9 mouse cellular contexts compared by ENCODE assay signal in genomic region chr4:40218382-40218781, GRCm38 (mm10). TPM values are rescaled to one million over a fixed set of nuclear protein-coding genes. Genes with fewer than 3 reads are reported as not detected.
DNase-seq lines count a peak whose midpoint lies in the region; ATAC-seq and TF ChIP-seq lines count a peak whose summit lies in the region.
"Had no signal": no experiment of that assay in that cellular context is flagged by ENCODE, and none has a peak within 500 bp of the region (broad histone marks: within the 10 kb centered on the region; RNA-seq: fewer than 3 reads in every experiment).

No protein-coding gene starts in this region.

- TF ChIP-seq CTCF in thymus, adult 2 months (IDR thresholded peaks at IDR 0.05; ENCODE audit: borderline replicate concordance, control insufficient read depth, extremely low read depth, insufficient read depth, low read length, poor library complexity): no peak; the same call in 1 of the 2 replicates

- H3K9ac ChIP-seq in hindbrain, embryonic 12.5 days: no peak overlapping the region
- H3K9ac ChIP-seq: limb, embryonic 12.5 days had no signal

- H3K4me1 ChIP-seq in hindbrain, embryonic 10.5 days (replicated peaks): peaks cover 10% of the 10 kb centered on the region
- H3K4me1 ChIP-seq in hindbrain, embryonic 12.5 days: 0 out of 2 replicates have a peak, but pooled peaks cover 5% of the 10 kb centered on the region
- 0 out of 2 replicates have a peak, but pooled peaks cover 2% of the 10 kb centered on the region for H3K4me1 ChIP-seq in thymus, adult 2 months (replicated peaks; ENCODE audit: control insufficient read depth, insufficient read depth, low read length)
- H3K4me1 ChIP-seq: limb, embryonic 12.5 days had no signal

- H3K27ac ChIP-seq in hindbrain, embryonic 10.5 days: no peak overlapping the region
- H3K27ac ChIP-seq in hindbrain, embryonic 12.5 days: no peak overlapping the region
- no peak overlapping the region for H3K27ac ChIP-seq in thymus, adult 2 months (ENCODE audit: control insufficient read depth, insufficient read depth, low read length)
- H3K27ac ChIP-seq: limb, embryonic 12.5 days had no signal

- no peak for TF ChIP-seq POLR2A in thymus, adult 2 months (IDR thresholded peaks at IDR 0.05; ENCODE audit: control insufficient read depth, extremely low read depth, insufficient read depth, low read length, poor library complexity)

- H3K4me3 ChIP-seq in hindbrain, embryonic 10.5 days: no peak overlapping the region
- H3K4me3 ChIP-seq in hindbrain, embryonic 12.5 days: no peak overlapping the region
- H3K4me3 ChIP-seq in thymus, adult 2 months (ENCODE audit: control insufficient read depth, insufficient read depth, low read length): no peak overlapping the region
- H3K4me3 ChIP-seq: limb, embryonic 12.5 days had no signal

- no peaks in the 10 kb centered on the region for H3K9me3 ChIP-seq in hindbrain, embryonic 10.5 days
- H3K9me3 ChIP-seq in hindbrain, embryonic 12.5 days (replicated peaks): no peaks in the 10 kb centered on the region
- H3K9me3 ChIP-seq: limb, embryonic 12.5 days had no signal

- H3K36me3 ChIP-seq in hindbrain, embryonic 10.5 days: no peaks in the 10 kb centered on the region
- no peaks in the 10 kb centered on the region for H3K36me3 ChIP-seq in hindbrain, embryonic 12.5 days
- peaks cover 38% of the 10 kb centered on the region for H3K36me3 ChIP-seq in thymus, adult 2 months (ENCODE audit: control insufficient read depth, insufficient read depth, low read length)

- H3K27me3 ChIP-seq in hindbrain, embryonic 10.5 days (ENCODE audit: insufficient read depth, poor library complexity, severe bottlenecking): no peaks in the 10 kb centered on the region
- peaks cover 2% of the 10 kb centered on the region; the same call in 1 of the 2 replicates for H3K27me3 ChIP-seq in hindbrain, embryonic 12.5 days
- no peaks in the 10 kb centered on the region for H3K27me3 ChIP-seq in thymus, adult 2 months (ENCODE audit: control insufficient read depth, insufficient read depth, low read length)

- no peak for ATAC-seq in hindbrain, embryonic 12.5 days (ENCODE audit: low FRiP score)

- H3K4me2 ChIP-seq in hindbrain, embryonic 12.5 days (replicated peaks): no peak overlapping the region
- H3K4me2 ChIP-seq: limb, embryonic 12.5 days had no signal

- peak; percentile 36 for DNase-seq in hindbrain, embryonic 10.5 days (ENCODE audit: low spot score)
- DNase-seq in CD4-positive, CD25-positive, alpha-beta regulatory T cell, adult 2 months (ENCODE audit: low read depth, low spot score): peak; percentile 69
- peak; percentile 30 for DNase-seq in c-Kit-positive CD71-negative TER-119-negative erythroid progenitor cells, embryonic 14.5 days (ENCODE audit: low read depth)
- peak; percentile 47 to 68 for DNase-seq in kidney, postnatal 4 days
- peak; percentile 60 for DNase-seq in thymus, adult 2 months
- DNase-seq in cerebellum, adult 9-10 months: no peak
- DNase-seq in cerebellum, adult 8-10 months: no peak

- WGBS in hindbrain, embryonic 10.5 days: 77% methylated on average over 7 of the region's 7 CpGs
- 74% methylated on average over 7 of the region's 7 CpGs for WGBS in hindbrain, embryonic 12.5 days
- 66% methylated on average over 7 of the region's 7 CpGs for WGBS in thymus, adult 2 months

RNA-seq across cellular contexts. Expression of gene Ddx58, which starts 21.2 kb away (rescaled TPM):
- polyA plus RNA-seq in hindbrain, embryonic 10.5 days (2016; fragmentation: Nextera tagmentation; extraction: Ambion mirVana): 2.1 and 4.2 TPM in 2 replicates
- polyA plus RNA-seq in hindbrain, embryonic 12.5 days (2016; fragmentation: Nextera tagmentation; extraction: Ambion mirVana): 6.9 and 7.6 TPM in 2 replicates
- 22.8 and 24.8 TPM in 2 replicates for polyA plus RNA-seq in thymus, adult 2 months (2012; rRNA removed)

RNA-seq across cellular contexts. Expression of gene Smim27, which starts 51.0 kb away (rescaled TPM):
- 26.0 and 26.6 TPM in 2 replicates for polyA plus RNA-seq in hindbrain, embryonic 10.5 days (2016; fragmentation: Nextera tagmentation; extraction: Ambion mirVana)
- polyA plus RNA-seq in hindbrain, embryonic 12.5 days (2016; fragmentation: Nextera tagmentation; extraction: Ambion mirVana): 23.6 TPM in 2 replicates
- polyA plus RNA-seq in thymus, adult 2 months (2012; rRNA removed): 10.9 and 18.4 TPM in 2 replicates

RNA-seq across cellular contexts. Expression of gene Topors, which starts 51.3 kb away (rescaled TPM):
- polyA plus RNA-seq in hindbrain, embryonic 10.5 days (2016; fragmentation: Nextera tagmentation; extraction: Ambion mirVana): 38.4 and 45.2 TPM in 2 replicates
- 45.6 and 48.3 TPM in 2 replicates for polyA plus RNA-seq in hindbrain, embryonic 12.5 days (2016; fragmentation: Nextera tagmentation; extraction: Ambion mirVana)
- 6.1 and 7.4 TPM in 2 replicates for polyA plus RNA-seq in thymus, adult 2 months (2012; rRNA removed)

Comparison
In these comparisons a context has a peak if more than half of its experiments do, and no peak if none do; other contexts are left out.
1. DNase-seq: peak in hindbrain, embryonic 10.5 days (single experiment), CD4-positive, CD25-positive, alpha-beta regulatory T cell, adult 2 months (single experiment), c-Kit-positive CD71-negative TER-119-negative erythroid progenitor cells, embryonic 14.5 days (single experiment), kidney, postnatal 4 days (2 of 2) and thymus, adult 2 months (single experiment); none in cerebellum, adult 9-10 months (single experiment) and cerebellum, adult 8-10 months (single experiment).